In the genomic region with DNA sequence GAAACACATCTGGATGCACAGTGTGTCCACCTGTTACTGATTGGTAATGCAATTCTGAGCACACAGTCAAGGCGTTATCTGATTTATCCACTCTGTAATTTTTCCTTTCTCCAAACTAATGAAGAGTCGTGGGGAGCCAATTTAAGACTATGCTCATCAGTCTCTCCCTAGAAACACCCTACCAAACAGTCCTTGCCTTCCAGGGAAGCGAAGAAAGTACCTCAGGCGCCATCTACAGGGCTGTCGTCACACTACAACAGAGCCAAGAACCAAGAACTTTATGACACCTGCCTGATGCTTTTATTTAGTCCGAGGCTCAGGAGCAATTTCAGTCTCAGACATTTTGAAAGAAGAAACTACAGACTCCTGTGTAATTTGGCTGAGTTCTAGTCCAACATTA, we compare ENCODE assay signal across 7 mouse cellular contexts. TPM values are rescaled to one million over a fixed set of nuclear protein-coding genes. Genes with fewer than 3 reads are reported as not detected.
DNase-seq lines count a peak whose midpoint lies in the region; ATAC-seq and TF ChIP-seq lines count a peak whose summit lies in the region.

No protein-coding gene starts in this region.

- 11% methylated on average over 6 of the region's 6 CpGs for WGBS in embryonic facial prominence, embryonic 10.5 days
- 7% methylated on average over 6 of the region's 6 CpGs for WGBS in hindbrain, postnatal 0 days
- 14% methylated on average over 6 of the region's 6 CpGs for WGBS in liver, postnatal 0 days (ENCODE audit: insufficient replicate concordance)

- H3K4me1 ChIP-seq in embryonic facial prominence, embryonic 10.5 days = no peaks in the 10 kb centered on the region
- no peaks in the 10 kb centered on the region for H3K4me1 ChIP-seq in hindbrain, postnatal 0 days (ENCODE audit: insufficient read depth, low read length)
- H3K4me1 ChIP-seq in liver, postnatal 0 days (ENCODE audit: insufficient read depth) = peaks cover 3% of the 10 kb centered on the region; the same call in 1 of the 2 replicates

- H3K9me3 ChIP-seq in embryonic facial prominence, embryonic 10.5 days = no peaks in the 10 kb centered on the region
- H3K9me3 ChIP-seq in hindbrain, postnatal 0 days (ENCODE audit: low read length) = no peaks in the 10 kb centered on the region
- H3K9me3 ChIP-seq in liver, postnatal 0 days (ENCODE audit: low read length) = no peaks in the 10 kb centered on the region

- H3K27ac ChIP-seq in embryonic facial prominence, embryonic 10.5 days (replicated peaks) = no peak overlapping the region
- no peak overlapping the region for H3K27ac ChIP-seq in hindbrain, postnatal 0 days
- no peak overlapping the region for H3K27ac ChIP-seq in liver, postnatal 0 days (ENCODE audit: low read depth)

- H3K27me3 ChIP-seq in embryonic facial prominence, embryonic 10.5 days (replicated peaks; ENCODE audit: low read depth, poor library complexity, severe bottlenecking) = peaks cover 13% of the 10 kb centered on the region
- no peaks in the 10 kb centered on the region for H3K27me3 ChIP-seq in hindbrain, postnatal 0 days (ENCODE audit: insufficient read depth, low read length)
- peaks cover under 1% of the 10 kb centered on the region; the same call in 1 of the 2 replicates for H3K27me3 ChIP-seq in liver, postnatal 0 days (ENCODE audit: insufficient read depth, low read length)

- peak; percentile 77 for TF ChIP-seq CTCF in hindbrain, postnatal 0 days (IDR thresholded peaks at IDR 0.05; ENCODE audit: low read depth)
- peak; percentile 70 for TF ChIP-seq CTCF in liver, postnatal 0 days (IDR thresholded peaks at IDR 0.05; ENCODE audit: low read depth)

- no peak overlapping the region for H3K4me2 ChIP-seq in hindbrain, postnatal 0 days (ENCODE audit: low read depth, low read length)
- H3K4me2 ChIP-seq in liver, postnatal 0 days (ENCODE audit: low read depth, low read length) = no peak overlapping the region

- no peak for TF ChIP-seq EP300 in liver, postnatal 0 days (IDR thresholded peaks at IDR 0.05; ENCODE audit: low read depth)

- no peak overlapping the region for H3K9ac ChIP-seq in hindbrain, postnatal 0 days (replicated peaks; ENCODE audit: low read length)
- H3K9ac ChIP-seq in liver, postnatal 0 days (replicated peaks) = no peak overlapping the region

- H3K36me3 ChIP-seq in embryonic facial prominence, embryonic 10.5 days (replicated peaks) = no peaks in the 10 kb centered on the region
- H3K36me3 ChIP-seq in hindbrain, postnatal 0 days (ENCODE audit: insufficient read depth, low read length) = no peaks in the 10 kb centered on the region
- H3K36me3 ChIP-seq in liver, postnatal 0 days (replicated peaks; ENCODE audit: insufficient read depth, low read length) = no peaks in the 10 kb centered on the region

- peak; percentile 24 for DNase-seq in ovary, postnatal 36 days (ENCODE audit: low spot score)
- no peak for DNase-seq in ovary, postnatal 10 days (ENCODE audit: low spot score)
- peak; percentile 61 for DNase-seq in adrenal gland, postnatal 10 days
- DNase-seq in embryonic facial prominence, embryonic 10.5 days (ENCODE audit: low spot score) = peak; percentile 55
- DNase-seq in hindbrain, postnatal 0 days (ENCODE audit: low spot score) = peak; percentile 75
- peak; percentile 46 for DNase-seq in liver, postnatal 0 days
- peak; percentile 17 for DNase-seq in retina, postnatal 7 days (ENCODE audit: low read depth, low spot score)

- no peak overlapping the region for H3K4me3 ChIP-seq in embryonic facial prominence, embryonic 10.5 days
- H3K4me3 ChIP-seq in hindbrain, postnatal 0 days (ENCODE audit: low read length) = no peak overlapping the region
- no peak overlapping the region for H3K4me3 ChIP-seq in liver, postnatal 0 days (ENCODE audit: low read depth, low read length)

- ATAC-seq in hindbrain, postnatal 0 days = peak; percentile 41; the same call in 1 of the 2 replicates
- no peak for ATAC-seq in liver, postnatal 0 days

RNA-seq across cellular contexts. Expression of a gene that starts 6.1 kb away (rescaled TPM):
- total RNA-seq in adrenal gland, postnatal 10 days (2021) = under 1 TPM; 0.76 to 0.84 TPM
- polyA plus RNA-seq in embryonic facial prominence, embryonic 10.5 days (2016; fragmentation: Nextera tagmentation; extraction: Ambion mirVana) = 2.3 and 2.8 TPM in 2 replicates
- 3.3 and 4.5 TPM in 2 replicates for total RNA-seq in hindbrain, postnatal 0 days (2014; rRNA removed)
- 4.6 and 6.2 TPM in 2 replicates for polyA plus RNA-seq in hindbrain, postnatal 0 days (2015; fragmentation: Nextera tagmentation; extraction: Ambion mirVana)
- not detected in 2 replicates for polyA plus RNA-seq in liver, postnatal 0 days (2015; fragmentation: Nextera tagmentation; extraction: Ambion mirVana)
